Mouse (Mus musculus) G1E (cell line): Measurements from ENCODE around the gene Pld6. TPM values are rescaled to one million over a fixed set of nuclear protein-coding genes. Genes with fewer than 3 reads are reported as not detected.
A peak's percentile ranks its signal among the peaks of the same experiment; 100 is the strongest.

Experiments used
- ATAC-seq: 2 replicates; pipeline ENCODE4 v1.8.0; 2016; ENCODE audit warnings: mild to moderate bottlenecking; ENCODE audit not compliant: insufficient number of reproducible peaks, poor library complexity, low FRiP score, severe bottlenecking; ENCODE audit errors: extremely low read depth
- DNase-seq: peaks from one replicate; pipeline ENCODE4 v3.0.0; 2012; ENCODE audit warnings: low spot score
- H3K27me3 ChIP-seq: 2 replicates; pipeline ENCODE4 v1.6.1; 2012; ENCODE audit warnings: mild to moderate bottlenecking, low read length, inconsistent platforms; ENCODE audit not compliant: insufficient read depth
- H3K36me3 ChIP-seq: replicated peaks from 2 replicates; pipeline ENCODE3; 2012; ENCODE audit warnings: mild to moderate bottlenecking, inconsistent platforms
- H3K4me1 ChIP-seq: 2 replicates; pipeline ENCODE4 v1.6.1; 2012; ENCODE audit warnings: low read depth, low read length, inconsistent platforms, mixed read lengths; ENCODE audit not compliant: insufficient read depth
- H3K4me3 ChIP-seq: 2 replicates; pipeline ENCODE4 v1.5.1; 2012; ENCODE audit warnings: low read depth, mild to moderate bottlenecking, inconsistent platforms, low read length, moderate library complexity, mixed read lengths
- H3K9me3 ChIP-seq: replicated peaks from 2 replicates; pipeline ENCODE4 v1.6.1; 2012; ENCODE audit warnings: inconsistent platforms
- CTCF ChIP-seq: IDR thresholded peaks from 2 replicates; pipeline ENCODE4 v1.5.1; 2012; ENCODE audit warnings: low read depth, low read length, inconsistent platforms, mixed read lengths
- GATA1 ChIP-seq: IDR thresholded peaks from 2 replicates; pipeline ENCODE4 v1.6.1; 2012; ENCODE audit warnings: borderline replicate concordance, low read length, inconsistent platforms, mixed read lengths
- GATA2 ChIP-seq: IDR thresholded peaks from 2 replicates; pipeline ENCODE4 v1.6.1; 2012; ENCODE audit warnings: low read depth, low read length, inconsistent platforms, borderline replicate concordance
- POLR2AphosphoS5 ChIP-seq: IDR thresholded peaks from 2 replicates; pipeline ENCODE4 v1.6.1; 2012; ENCODE audit warnings: low read depth, low read length, inconsistent platforms; ENCODE audit not compliant: insufficient replicate concordance
- TAL1 ChIP-seq: conservative IDR thresholded peaks from 2 replicates; pipeline ENCODE4 v1.6.1; 2012; ENCODE audit warnings: low read depth, low read length, inconsistent platforms, mixed read lengths
- polyA plus RNA-seq: library from polyadenylated mRNA; stranded (reverse); fragments of >175 nt; gene quantifications from 2 replicates; pipeline ENCODE4 v1.2.3, GENCODE M21; 2012
- total RNA-seq, 2 experiments: library from RNA; stranded (forward) in 1 of 2; stranded (reverse) in 1 of 2; fragments of 200-1000 nt in 1 of 2; fragments of >200 nt in 1 of 2; fragmentation: Nextera tagmentation in 1 of 2; gene quantifications; 2 replicates each; pipeline ENCODE4 v1.2.3; 2014 to 2017

The Pld6 gene
- total and polyA plus RNA-seq, 3 experiments, result not detected

- no peaks in the 10 kb centered on the region for H3K4me1 ChIP-seq
- ATAC-seq, result no peak
- no peaks in the 10 kb centered on the region for H3K9me3 ChIP-seq
Observed at GRCm38 (mm10) chr11:59778874-59779223, 8.6 kb downstream of the Pld6 start.

GRCm38 (mm10) chr11:59778181-59778873, 9.1 kb downstream of the Pld6 start:
- peak; percentile 45 for ATAC-seq
- peak; percentile 65 for DNase-seq
- Histone ChIP-seq H3K9me3 (no peaks in the 10 kb centered on the region), H3K4me1 (no peaks in the 10 kb centered on the region), H3K27me3 (no peaks in the 10 kb centered on the region), H3K4me3 (no peak overlapping the region), H3K36me3 (peaks cover 50% of the 10 kb centered on the region)
- TF ChIP-seq GATA1, result no peak
- TF ChIP-seq CTCF, result peak; percentile 100

More at GRCm38 (mm10) chr11:59778874-59779223, 8.6 kb downstream of the Pld6 start:
- DNase-seq, result no peak
- no peaks in the 10 kb centered on the region for H3K27me3 ChIP-seq
- TF ChIP-seq GATA1, result no peak
- TF ChIP-seq TAL1, result no peak
- no peak for TF ChIP-seq CTCF
- no peak for TF ChIP-seq POLR2AphosphoS5
- TF ChIP-seq GATA2, result no peak
- H3K4me3 ChIP-seq, result no peak overlapping the region
- H3K36me3 ChIP-seq, result peaks cover 45% of the 10 kb centered on the region

GRCm38 (mm10) chr11:59777259-59777658, 10.2 kb downstream of the Pld6 start:
- no peaks in the 10 kb centered on the region for H3K27me3 ChIP-seq
- H3K4me3 ChIP-seq, result no peak overlapping the region
- H3K9me3 ChIP-seq, result no peaks in the 10 kb centered on the region
- DNase-seq (no peak), ATAC-seq (no peak)
- no peaks in the 10 kb centered on the region for H3K4me1 ChIP-seq
- TF ChIP-seq TAL1 (no peak), POLR2AphosphoS5 (no peak), GATA1 (no peak), CTCF (no peak), GATA2 (no peak)
- H3K36me3 ChIP-seq, result peaks cover 59% of the 10 kb centered on the region

GRCm38 (mm10) chr11:59775435-59776148, 11.9 kb downstream of the Pld6 start:
- H3K9me3 ChIP-seq, result no peaks in the 10 kb centered on the region
- H3K36me3 ChIP-seq, result peaks cover 76% of the 10 kb centered on the region
- H3K27me3 ChIP-seq, result no peaks in the 10 kb centered on the region
- TF ChIP-seq CTCF (no peak), GATA2 (no peak), POLR2AphosphoS5 (no peak), GATA1 (no peak), TAL1 (no peak)
- no peak overlapping the region for H3K4me3 ChIP-seq
- no peak for ATAC-seq
- no peak for DNase-seq
- H3K4me1 ChIP-seq, result no peaks in the 10 kb centered on the region

- Histone ChIP-seq H3K4me1 (no peaks in the 10 kb centered on the region), H3K9me3 (no peaks in the 10 kb centered on the region), H3K4me3 (no peak overlapping the region), H3K36me3 (peaks cover 86% of the 10 kb centered on the region), H3K27me3 (no peaks in the 10 kb centered on the region)
- ATAC-seq, result no peak
- TF ChIP-seq POLR2AphosphoS5 (no peak), GATA1 (no peak), GATA2 (no peak), CTCF (no peak), TAL1 (no peak)
- DNase-seq, result no peak
Observed at GRCm38 (mm10) chr11:59774522-59774921, 12.9 kb downstream of the Pld6 start.

GRCm38 (mm10) chr11:59772902-59773301, 14.5 kb downstream of the Pld6 start:
- no peaks in the 10 kb centered on the region for H3K27me3 ChIP-seq
- H3K4me3 ChIP-seq, result no peak overlapping the region
- no peaks in the 10 kb centered on the region for H3K9me3 ChIP-seq
- peaks cover 92% of the 10 kb centered on the region for H3K36me3 ChIP-seq
- no peak for DNase-seq
- TF ChIP-seq TAL1 (no peak), GATA2 (no peak)
- H3K4me1 ChIP-seq, result no peaks in the 10 kb centered on the region
- no peak for ATAC-seq
